Mouse (Mus musculus) midbrain, postnatal 0 days (tissue): Measurements from ENCODE around the gene Osgin1. TPM values are rescaled to one million over a fixed set of nuclear protein-coding genes. Genes with fewer than 3 reads are reported as not detected.
A peak's percentile ranks its signal among the peaks of the same experiment; 100 is the strongest.

Experiments used
- ATAC-seq: fragments of 200-750 bp; cut with Nextera tagmentation; 2 replicates; pipeline ENCODE4 v1.8.0; 2017; ENCODE audit warnings: moderate number of reproducible peaks, mild to moderate bottlenecking, moderate TSS enrichment, moderate library complexity; ENCODE audit not compliant: low FRiP score
- DNase-seq: peaks from one replicate; pipeline ENCODE4 v3.0.0-alpha.2; 2015; ENCODE audit warnings: low spot score
- H3K27ac ChIP-seq: fragments of 300-500 bp; sonication (generic); 2 replicates; pipeline ENCODE4 v1.5.1; 2014; ENCODE audit warnings: low read depth, mild to moderate bottlenecking, low read length, mixed read lengths
- H3K27me3 ChIP-seq: fragments of 300-500 bp; sonication (generic); 2 replicates; pipeline ENCODE4 v1.6.1; 2014; ENCODE audit warnings: low read length, control low read depth, mixed read lengths; ENCODE audit not compliant: insufficient read depth
- H3K36me3 ChIP-seq: fragments of 300-500 bp; sonication (generic); 2 replicates; pipeline ENCODE4 v1.6.1; 2014; ENCODE audit warnings: low read length, control low read depth, mixed read lengths; ENCODE audit not compliant: insufficient read depth
- H3K4me1 ChIP-seq: fragments of 300-500 bp; sonication (generic); 2 replicates; pipeline ENCODE4 v1.6.1; 2014; ENCODE audit warnings: mild to moderate bottlenecking, control low read depth, antibody characterized with exemption, low read length, mixed read lengths; ENCODE audit not compliant: insufficient read depth
- H3K4me2 ChIP-seq: fragments of 300-500 bp; sonication (generic); 2 replicates; pipeline ENCODE4 v1.6.1; 2014; ENCODE audit warnings: low read depth, mild to moderate bottlenecking, low read length, mixed read lengths; ENCODE audit not compliant: poor library complexity, severe bottlenecking
- H3K4me3 ChIP-seq: fragments of 300-500 bp; sonication (generic); 2 replicates; pipeline ENCODE4 v1.5.1; 2014; ENCODE audit warnings: low read depth, mild to moderate bottlenecking, low read length, moderate library complexity
- H3K9ac ChIP-seq: fragments of 300-500 bp; sonication (generic); replicated peaks from 2 replicates; pipeline ENCODE4 v1.6.1; 2014; ENCODE audit warnings: mild to moderate bottlenecking, low read length, moderate library complexity, mixed read lengths; ENCODE audit not compliant: poor library complexity, severe bottlenecking
- H3K9me3 ChIP-seq: fragments of 300-500 bp; sonication (generic); 2 replicates; pipeline ENCODE4 v1.6.1; 2016; ENCODE audit warnings: low read length, control low read depth
- CTCF ChIP-seq: IDR thresholded peaks from 2 replicates; pipeline ENCODE4 v1.5.1; 2016; ENCODE audit warnings: antibody characterized with exemption, mild to moderate bottlenecking
- WGBS: fragments of 180-500 bp; shearing (Covaris S2); extraction: QIAGEN DNeasy Blood & Tissue Kit; methylation state at CpG from one replicate; pipeline ENCODE4 v1.1.7; 2014; 5-methylcytosine and 5-hydroxymethylcytosine counted together
- polyA plus RNA-seq: library from polyadenylated mRNA; unstranded; fragments of >200 nt; fragmentation: Nextera tagmentation; extraction: Ambion mirVana; gene quantifications from 2 replicates; pipeline ENCODE4 v1.2.1, GENCODE M21; 2015
- total RNA-seq: library from RNA; depleted of rRNA; stranded (reverse); fragments of >200 nt; gene quantifications from 2 replicates; pipeline ENCODE4 v1.2.3, GENCODE M21; 2014

Gene Osgin1
- total and polyA plus RNA-seq, 2 experiments from 2014 or later = 0.15 TPM; not detected in 1

GRCm38 (mm10) chr8:119463709-119464108, 29.8 kb downstream of the Osgin1 start:
- 32% methylated on average over 7 of the region's 7 CpGs for WGBS
- no peak for TF ChIP-seq CTCF
- Histone ChIP-seq H3K36me3 (no peaks in the 10 kb centered on the region), H3K27me3 (no peaks in the 10 kb centered on the region), H3K4me2 (no peak overlapping the region), H3K27ac (no peak overlapping the region), H3K9ac (no peak overlapping the region), H3K9me3 (no peaks in the 10 kb centered on the region), H3K4me1 (peaks cover 18% of the 10 kb centered on the region; the same call in 1 of the 2 replicates), H3K4me3 (no peak overlapping the region)
- DNase-seq = no peak
- no peak for ATAC-seq

- no peaks in the 10 kb centered on the region for H3K27me3 ChIP-seq
- no peak overlapping the region for H3K9ac ChIP-seq
- DNase-seq (peak; percentile 72), ATAC-seq (peak; percentile 77)
- H3K27ac ChIP-seq = peak overlapping the region; percentile 65
- H3K4me3 ChIP-seq = 0 out of 2 replicates have a peak overlapping the region, but pooled peaks have one; percentile 2
- WGBS = 3% methylated on average over 18 of the region's 18 CpGs
- 0 out of 2 replicates have a peak, but pooled peaks cover 3% of the 10 kb centered on the region for H3K36me3 ChIP-seq
- TF ChIP-seq CTCF = 0 out of 2 replicates have a peak, but pooled peaks have one; percentile 27
- H3K4me2 ChIP-seq = peak overlapping the region; percentile 40
- H3K4me1 ChIP-seq = peaks cover 18% of the 10 kb centered on the region; the same call in 1 of the 2 replicates
- H3K9me3 ChIP-seq = no peaks in the 10 kb centered on the region
These were observed 32.2 kb downstream of the Osgin1 start for GRCm38 (mm10) chr8:119466105-119466504.

GRCm38 (mm10) chr8:119466794-119467193, 32.9 kb downstream of the Osgin1 start:
- peak overlapping the region; percentile 65; the same call in 1 of the 2 replicates for H3K27ac ChIP-seq
- no peaks in the 10 kb centered on the region for H3K9me3 ChIP-seq
- WGBS = 63% methylated on average over 10 of the region's 10 CpGs
- TF ChIP-seq CTCF = no peak
- H3K4me3 ChIP-seq = no peak overlapping the region
- peaks cover 18% of the 10 kb centered on the region; the same call in 1 of the 2 replicates for H3K4me1 ChIP-seq
- no peak overlapping the region for H3K9ac ChIP-seq
- H3K36me3 ChIP-seq = peaks cover 3% of the 10 kb centered on the region; the same call in 1 of the 2 replicates
- no peak for ATAC-seq
- no peak overlapping the region for H3K4me2 ChIP-seq
- peak; percentile 29 for DNase-seq
- no peaks in the 10 kb centered on the region for H3K27me3 ChIP-seq

GRCm38 (mm10) chr8:119468091-119468490, 34.2 kb downstream of the Osgin1 start:
- WGBS = 89% methylated on average over 8 of the region's 8 CpGs

GRCm38 (mm10) chr8:119478684-119479083, 44.8 kb downstream of the Osgin1 start:
- Histone ChIP-seq H3K27ac (no peak overlapping the region), H3K9me3 (no peaks in the 10 kb centered on the region), H3K36me3 (no peaks in the 10 kb centered on the region), H3K4me1 (no peaks in the 10 kb centered on the region), H3K27me3 (no peaks in the 10 kb centered on the region), H3K4me3 (no peak overlapping the region), H3K9ac (no peak overlapping the region), H3K4me2 (no peak overlapping the region)
- ATAC-seq (no peak), DNase-seq (no peak)
- 27% methylated on average over 5 of the region's 5 CpGs for WGBS
- TF ChIP-seq CTCF = no peak

More at GRCm38 (mm10) chr8:119468091-119468490, 34.2 kb downstream of the Osgin1 start:
- H3K4me3 ChIP-seq = no peak overlapping the region
- peaks cover 18% of the 10 kb centered on the region; the same call in 1 of the 2 replicates for H3K4me1 ChIP-seq
- 0 out of 2 replicates have a peak overlapping the region, but pooled peaks have one; percentile 2 for H3K9ac ChIP-seq
- no peak for ATAC-seq
- H3K9me3 ChIP-seq = no peaks in the 10 kb centered on the region
- peaks cover 9% of the 10 kb centered on the region; the same call in 1 of the 2 replicates for H3K36me3 ChIP-seq
- H3K27me3 ChIP-seq = no peaks in the 10 kb centered on the region
- no peak overlapping the region for H3K27ac ChIP-seq
- DNase-seq = no peak
- TF ChIP-seq CTCF = no peak
- no peak overlapping the region for H3K4me2 ChIP-seq

GRCm38 (mm10) chr8:119484145-119484896, 50.4 kb downstream of the Osgin1 start:
- no peaks in the 10 kb centered on the region for H3K36me3 ChIP-seq
- DNase-seq (no peak), ATAC-seq (no peak)
- H3K4me2 ChIP-seq = no peak overlapping the region
- no peak overlapping the region for H3K4me3 ChIP-seq
- H3K4me1 ChIP-seq = no peaks in the 10 kb centered on the region
- no peak for TF ChIP-seq CTCF
- H3K9ac ChIP-seq = no peak overlapping the region
- WGBS = 84% methylated on average over 11 of the region's 11 CpGs
- no peaks in the 10 kb centered on the region for H3K27me3 ChIP-seq
- no peak overlapping the region for H3K27ac ChIP-seq
- H3K9me3 ChIP-seq = no peaks in the 10 kb centered on the region
